Comparison of ENCODE assay signal across 7 mouse cellular contexts in the genomic region with DNA sequence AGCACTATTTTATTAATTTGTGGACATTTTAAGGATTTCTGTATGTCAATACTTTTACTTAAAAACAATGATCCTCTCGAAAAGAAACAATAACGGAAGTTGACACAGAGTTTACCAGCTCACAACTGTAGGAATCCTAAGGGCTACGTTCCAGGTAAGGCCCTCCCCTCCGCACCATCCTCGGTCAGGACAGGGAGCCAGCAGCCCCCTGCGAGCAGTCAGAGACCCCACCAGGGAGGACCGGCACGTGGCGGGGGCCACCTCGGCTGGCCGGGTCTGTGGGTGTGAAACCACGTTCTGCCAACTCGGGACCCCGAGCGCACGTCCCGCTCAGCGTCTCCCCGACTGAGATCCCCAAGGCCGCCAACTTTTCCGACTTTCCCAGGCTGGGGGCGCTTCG. TPM values are rescaled to one million over a fixed set of nuclear protein-coding genes. Genes with fewer than 3 reads are reported as not detected.
DNase-seq lines count a peak whose midpoint lies in the region; ATAC-seq and TF ChIP-seq lines count a peak whose summit lies in the region.

No protein-coding gene starts in this region.

- H3K27ac ChIP-seq in embryonic facial prominence, embryonic 11.5 days (replicated peaks; ENCODE audit: low read depth, low read length), result no peak overlapping the region
- no peak overlapping the region for H3K27ac ChIP-seq in limb, embryonic 11.5 days (replicated peaks; ENCODE audit: low read depth, low read length)
- H3K27ac ChIP-seq in midbrain, embryonic 15.5 days, result no peak overlapping the region
- no peak overlapping the region for H3K27ac ChIP-seq in thymus, adult 2 months (ENCODE audit: control insufficient read depth, insufficient read depth, low read length)

- H3K4me3 ChIP-seq in C2C12 (ENCODE audit: insufficient read depth, poor library complexity, severe bottlenecking), result peak overlapping the region; percentile 55
- H3K4me3 ChIP-seq in embryonic facial prominence, embryonic 11.5 days (ENCODE audit: low read depth, low read length), result peak overlapping the region; percentile 66
- peak overlapping the region; percentile 61 for H3K4me3 ChIP-seq in limb, embryonic 11.5 days (ENCODE audit: low read depth, low read length)
- H3K4me3 ChIP-seq in midbrain, embryonic 15.5 days, result peak overlapping the region; percentile 78
- H3K4me3 ChIP-seq in thymus, adult 2 months (ENCODE audit: control insufficient read depth, insufficient read depth, low read length), result peak overlapping the region; percentile 60

- peaks cover 30% of the 10 kb centered on the region for H3K79me3 ChIP-seq in C2C12 (ENCODE audit: low read depth)

- DNase-seq in Muller cell, postnatal 12 days (ENCODE audit: inconsistent ontology term), result peak; percentile 11
- DNase-seq in embryonic facial prominence, embryonic 11.5 days (ENCODE audit: low spot score), result peak; percentile 19
- DNase-seq in heart, postnatal 10 days, result peak; percentile 26 to 42
- peak; percentile 47 for DNase-seq in limb, embryonic 11.5 days (ENCODE audit: low spot score)
- peak; percentile 35 for DNase-seq in thymus, adult 2 months

- TF ChIP-seq CTCF in C2C12 (IDR thresholded peaks at IDR 0.05; ENCODE audit: control insufficient read depth, insufficient read depth, insufficient read length), result no peak
- no peak for TF ChIP-seq CTCF in thymus, adult 2 months (IDR thresholded peaks at IDR 0.05; ENCODE audit: borderline replicate concordance, control insufficient read depth, extremely low read depth, insufficient read depth, low read length, poor library complexity)

- no peaks in the 10 kb centered on the region for H3K4me1 ChIP-seq in embryonic facial prominence, embryonic 11.5 days (ENCODE audit: control insufficient read depth, insufficient read depth, low read length)
- peaks cover 3% of the 10 kb centered on the region; the same call in 1 of the 2 replicates for H3K4me1 ChIP-seq in limb, embryonic 11.5 days (ENCODE audit: control insufficient read depth, insufficient read depth, low read length)
- H3K4me1 ChIP-seq in midbrain, embryonic 15.5 days, result peaks cover 14% of the 10 kb centered on the region
- peaks cover 3% of the 10 kb centered on the region for H3K4me1 ChIP-seq in thymus, adult 2 months (replicated peaks; ENCODE audit: control insufficient read depth, insufficient read depth, low read length)

- 0% methylated on average over 19 of the region's 23 CpGs for WGBS in embryonic facial prominence, embryonic 11.5 days
- 0% methylated on average over 19 of the region's 23 CpGs for WGBS in limb, embryonic 11.5 days
- 0% methylated on average over 23 of the region's 23 CpGs for WGBS in midbrain, embryonic 15.5 days
- under 1% methylated on average over 19 of the region's 23 CpGs for WGBS in thymus, adult 2 months

- no peaks in the 10 kb centered on the region for H3K27me3 ChIP-seq in C2C12 (ENCODE audit: control insufficient read depth, insufficient read depth, insufficient read length)
- no peaks in the 10 kb centered on the region for H3K27me3 ChIP-seq in embryonic facial prominence, embryonic 11.5 days (ENCODE audit: control insufficient read depth, insufficient read depth, low read length)
- no peaks in the 10 kb centered on the region for H3K27me3 ChIP-seq in limb, embryonic 11.5 days (ENCODE audit: control insufficient read depth, insufficient read depth, low read length)
- no peaks in the 10 kb centered on the region for H3K27me3 ChIP-seq in midbrain, embryonic 15.5 days (replicated peaks)
- H3K27me3 ChIP-seq in thymus, adult 2 months (ENCODE audit: control insufficient read depth, insufficient read depth, low read length), result no peaks in the 10 kb centered on the region

- TF ChIP-seq POLR2A in thymus, adult 2 months (IDR thresholded peaks at IDR 0.05; ENCODE audit: control insufficient read depth, extremely low read depth, insufficient read depth, low read length, poor library complexity), result no peak

- peak overlapping the region; percentile 76 for H3K9ac ChIP-seq in embryonic facial prominence, embryonic 11.5 days (replicated peaks; ENCODE audit: low read length)
- H3K9ac ChIP-seq in limb, embryonic 11.5 days (ENCODE audit: low read length), result peak overlapping the region; percentile 70
- H3K9ac ChIP-seq in midbrain, embryonic 15.5 days, result peak overlapping the region; percentile 70

- H3K79me2 ChIP-seq in C2C12 (ENCODE audit: control insufficient read depth, insufficient read depth), result peaks cover 52% of the 10 kb centered on the region

- intact Hi-C loops in heart, postnatal 10 days (cut with DNase I), result no loop called here

- H3K4me2 ChIP-seq in embryonic facial prominence, embryonic 11.5 days (ENCODE audit: low read depth, low read length), result peak overlapping the region; percentile 90
- peak overlapping the region; percentile 90 for H3K4me2 ChIP-seq in limb, embryonic 11.5 days (ENCODE audit: low read depth, severe bottlenecking)
- H3K4me2 ChIP-seq in midbrain, embryonic 15.5 days, result peak overlapping the region; percentile 96

- peak overlapping the region; percentile 71 for H3ac ChIP-seq in C2C12 (ENCODE audit: control insufficient read depth, insufficient read length, low read depth)

- no peaks in the 10 kb centered on the region for H3K9me3 ChIP-seq in embryonic facial prominence, embryonic 11.5 days (replicated peaks; ENCODE audit: control insufficient read depth, low read length)
- no peaks in the 10 kb centered on the region for H3K9me3 ChIP-seq in limb, embryonic 11.5 days (ENCODE audit: control insufficient read depth, low read length)
- no peaks in the 10 kb centered on the region for H3K9me3 ChIP-seq in midbrain, embryonic 15.5 days

- peaks cover 29% of the 10 kb centered on the region for H3K36me3 ChIP-seq in C2C12 (ENCODE audit: control insufficient read depth, insufficient read depth)
- no peaks in the 10 kb centered on the region for H3K36me3 ChIP-seq in embryonic facial prominence, embryonic 11.5 days (replicated peaks; ENCODE audit: control insufficient read depth, insufficient read depth, low read depth, low read length)
- H3K36me3 ChIP-seq in limb, embryonic 11.5 days (ENCODE audit: control insufficient read depth, insufficient read depth, low read length), result peaks cover 3% of the 10 kb centered on the region
- no peaks in the 10 kb centered on the region for H3K36me3 ChIP-seq in midbrain, embryonic 15.5 days (replicated peaks)
- no peaks in the 10 kb centered on the region for H3K36me3 ChIP-seq in thymus, adult 2 months (ENCODE audit: control insufficient read depth, insufficient read depth, low read length)

- ATAC-seq in embryonic facial prominence, embryonic 11.5 days (replicated peaks; ENCODE audit: insufficient number of reproducible peaks, low FRiP score, low TSS enrichment, low read depth), result no peak; the same call in 1 of the 2 replicates
- ATAC-seq in limb, embryonic 11.5 days (ENCODE audit: insufficient number of reproducible peaks, low FRiP score, low TSS enrichment, low read depth), result no peak; the same call in 1 of the 2 replicates
- ATAC-seq in midbrain, embryonic 15.5 days (replicated peaks), result peak; percentile 25

TF ChIP-seq in C2C12, 6 proteins besides CTCF, POLR2A, EP300 and RAD21 (continues in another document):
- TF ChIP-seq FOSL1 (IDR thresholded peaks at IDR 0.05; ENCODE audit: insufficient read depth, low read length, poor library complexity, severe bottlenecking) (no peak), USF1 (IDR thresholded peaks at IDR 0.05; ENCODE audit: low read depth) (no peak), MYOD1 (IDR thresholded peaks at IDR 0.05; ENCODE audit: control insufficient read depth, insufficient read length, low read depth) (no peak), MYOG (IDR thresholded peaks at IDR 0.05; ENCODE audit: control insufficient read depth, extremely low read depth, insufficient read length) (no peak), CEBPB (IDR thresholded peaks at IDR 0.05; ENCODE audit: low read depth) (no peak)

RNA-seq across cellular contexts. Expression of a gene that starts 0.6 kb away (rescaled TPM):
- 69.4 TPM for polyA plus RNA-seq in C2C12 (2012; fragmentation: generic; extraction: Trizol)
- polyA plus RNA-seq in embryonic facial prominence, embryonic 11.5 days (2014; fragmentation: Nextera tagmentation; extraction: Ambion mirVana), result 38.3 and 38.9 TPM in 2 replicates
- total RNA-seq in heart, postnatal 10 days (2021), result 10 to 100 TPM; 60.4 to 61.3 TPM
- 39.9 and 44.8 TPM in 2 replicates for polyA plus RNA-seq in limb, embryonic 11.5 days (2014; fragmentation: Nextera tagmentation; extraction: Ambion mirVana)
- 15.9 and 16.0 TPM in 2 replicates for polyA plus RNA-seq in midbrain, embryonic 15.5 days (2015; fragmentation: Nextera tagmentation; extraction: Ambion mirVana)
- 27.5 and 35.3 TPM in 2 replicates for polyA plus RNA-seq in thymus, adult 2 months (2012; rRNA removed)

RNA-seq across cellular contexts. Expression of a gene that starts 17.5 kb away (rescaled TPM):
- polyA plus RNA-seq in C2C12 (2012; fragmentation: generic; extraction: Trizol), result 10.3 TPM
- polyA plus RNA-seq in embryonic facial prominence, embryonic 11.5 days (2014; fragmentation: Nextera tagmentation; extraction: Ambion mirVana), result 32.1 and 33.9 TPM in 2 replicates
- 10 to 100 TPM; 15.7 to 17.7 TPM for total RNA-seq in heart, postnatal 10 days (2021)
- 24.1 and 28.8 TPM in 2 replicates for polyA plus RNA-seq in limb, embryonic 11.5 days (2014; fragmentation: Nextera tagmentation; extraction: Ambion mirVana)
- polyA plus RNA-seq in midbrain, embryonic 15.5 days (2015; fragmentation: Nextera tagmentation; extraction: Ambion mirVana), result 21.1 and 21.9 TPM in 2 replicates
- 20.6 and 25.8 TPM in 2 replicates for polyA plus RNA-seq in thymus, adult 2 months (2012; rRNA removed)

RNA-seq across cellular contexts. Expression of a gene that starts 17.6 kb away (rescaled TPM):
- 5.6 TPM for polyA plus RNA-seq in C2C12 (2012; fragmentation: generic; extraction: Trizol)
- polyA plus RNA-seq in embryonic facial prominence, embryonic 11.5 days (2014; fragmentation: Nextera tagmentation; extraction: Ambion mirVana), result 4.2 and 4.6 TPM in 2 replicates
- 1 to 10 TPM; 1.1 to 2.5 TPM for total RNA-seq in heart, postnatal 10 days (2021)
- polyA plus RNA-seq in limb, embryonic 11.5 days (2014; fragmentation: Nextera tagmentation; extraction: Ambion mirVana), result 3.9 and 4.4 TPM in 2 replicates
- 8.2 and 9.0 TPM in 2 replicates for polyA plus RNA-seq in midbrain, embryonic 15.5 days (2015; fragmentation: Nextera tagmentation; extraction: Ambion mirVana)
- 3.1 and 5.1 TPM in 2 replicates for polyA plus RNA-seq in thymus, adult 2 months (2012; rRNA removed)

RNA-seq across cellular contexts. Expression of a gene that starts 17.7 kb away (rescaled TPM):
- polyA plus RNA-seq in C2C12 (2012; fragmentation: generic; extraction: Trizol), result 4.4 TPM
- polyA plus RNA-seq in embryonic facial prominence, embryonic 11.5 days (2014; fragmentation: Nextera tagmentation; extraction: Ambion mirVana), result 9.4 and 10.7 TPM in 2 replicates
- total RNA-seq in heart, postnatal 10 days (2021), result 1 to 10 TPM; 2.5 to 5.0 TPM
- polyA plus RNA-seq in limb, embryonic 11.5 days (2014; fragmentation: Nextera tagmentation; extraction: Ambion mirVana), result 8.6 and 9.1 TPM in 2 replicates
- 8.3 and 9.6 TPM in 2 replicates for polyA plus RNA-seq in midbrain, embryonic 15.5 days (2015; fragmentation: Nextera tagmentation; extraction: Ambion mirVana)
- 16.1 and 19.8 TPM in 2 replicates for polyA plus RNA-seq in thymus, adult 2 months (2012; rRNA removed)

RNA-seq across cellular contexts. Expression of a gene that starts 18.1 kb away (rescaled TPM):
- 0.41 TPM for polyA plus RNA-seq in C2C12 (2012; fragmentation: generic; extraction: Trizol)
- polyA plus RNA-seq in embryonic facial prominence, embryonic 11.5 days (2014; fragmentation: Nextera tagmentation; extraction: Ambion mirVana), result not detected in 2 replicates
- total RNA-seq in heart, postnatal 10 days (2021), result not detected
- polyA plus RNA-seq in limb, embryonic 11.5 days (2014; fragmentation: Nextera tagmentation; extraction: Ambion mirVana), result 0.23 TPM in 1 of 2 replicates, not detected in the other
- 1.6 TPM in 1 of 2 replicates, not detected in the other for polyA plus RNA-seq in midbrain, embryonic 15.5 days (2015; fragmentation: Nextera tagmentation; extraction: Ambion mirVana)
- polyA plus RNA-seq in thymus, adult 2 months (2012; rRNA removed), result not detected in 2 replicates
